Mouse (Mus musculus) gastrocnemius, postnatal 36 days (tissue): ENCODE measurements at regions not wholly inside any gene's neighbourhood (a gene's known extent, or its start where the extent isn't known, plus 50 kb on each side); places are given as distances from the start of the nearest gene placed in this dataset.

ENCODE experiments used
- DNase-seq, 2 experiments: peaks; one replicate each; pipeline ENCODE4 v3.0.0; 2022
- intact Hi-C: fragments of 180-260 bp; cut with DNase I; formaldehyde crosslinking; loops from one replicate; pipeline ENCODE4 v1.15.1; 2025

DNA sequence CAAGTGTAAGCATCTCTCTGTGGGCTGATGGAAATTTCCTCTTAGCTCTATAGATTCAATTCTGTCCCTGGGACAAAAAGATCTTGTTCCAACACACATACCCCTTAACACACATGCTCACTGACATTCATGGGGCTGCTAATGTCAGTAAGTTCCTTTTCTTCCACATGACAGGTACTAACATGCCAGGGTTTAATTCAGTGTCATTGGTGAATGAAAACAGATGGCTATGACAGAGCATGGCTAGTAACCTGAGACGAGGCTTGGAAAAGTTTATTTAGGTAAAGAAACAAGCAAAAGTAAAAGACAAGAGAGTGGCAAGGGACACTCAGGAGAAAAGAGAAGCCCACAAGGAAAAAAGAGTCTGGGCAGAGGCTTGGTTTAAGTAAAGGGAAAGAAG lies 74.5 kb upstream of the Cd93 start:
- no peak for DNase-seq
- intact Hi-C loops, result no loop called here

DNA sequence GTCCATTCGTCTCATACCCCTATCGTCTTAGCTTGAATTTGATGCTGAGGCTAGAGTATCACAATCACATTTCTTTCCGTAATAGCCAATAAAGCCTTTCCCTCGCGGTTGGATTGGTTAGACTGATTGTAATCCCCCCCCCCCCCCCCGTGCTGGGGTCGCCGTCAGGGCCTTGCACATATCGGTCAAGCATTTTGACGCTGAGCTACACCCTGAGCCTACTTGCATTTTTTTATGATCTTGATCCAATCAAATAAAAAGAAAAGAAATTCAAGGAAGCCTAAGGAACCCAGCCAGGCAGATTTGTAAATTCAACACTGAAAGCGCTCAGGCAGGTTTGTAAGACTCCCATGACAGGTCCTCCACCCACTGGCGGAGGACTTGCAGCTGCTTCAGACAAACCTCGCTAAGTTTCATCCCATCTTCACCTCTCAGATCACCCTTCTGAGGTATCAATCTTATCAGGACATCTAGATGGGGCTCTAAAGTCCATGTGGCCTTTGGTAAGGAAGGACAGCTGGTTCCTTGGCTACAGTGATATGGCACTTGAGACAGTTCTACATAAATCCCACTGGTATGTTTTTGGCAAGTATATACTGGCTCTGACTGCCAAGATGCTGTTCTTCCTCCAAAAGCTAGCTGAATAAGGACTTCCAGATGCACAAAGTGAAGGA lies 66.8 kb upstream of the Cd93 start:
- DNase-seq, result peak in 1 of 2 experiments; percentile 24
- intact Hi-C loops, result no loop called here

DNA sequence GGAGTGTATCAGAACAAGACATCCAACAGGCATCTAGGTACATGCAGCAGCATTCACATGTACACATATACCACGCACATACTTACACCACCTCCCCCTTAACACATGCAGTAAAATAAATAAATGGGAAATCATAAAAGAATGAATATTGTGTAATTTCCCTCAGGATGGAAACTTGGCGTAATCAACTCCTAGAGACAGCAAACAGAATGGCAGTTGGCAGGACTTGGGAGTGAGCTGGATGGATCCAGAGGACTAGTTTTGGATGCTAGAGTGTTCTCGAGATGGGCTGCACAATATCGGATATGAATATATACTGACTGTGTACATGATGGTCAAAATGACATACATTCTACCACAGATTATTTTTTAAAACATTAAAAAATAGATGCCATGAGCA lies 66.0 kb upstream of the Cd93 start:
- intact Hi-C loops, result loop anchor here (5.0 kb wide), 1 partner anchor 82 kb away; no protein-coding TSS in a partner anchor
- DNase-seq, result peak in 1 of 2 experiments; percentile 19

DNA sequence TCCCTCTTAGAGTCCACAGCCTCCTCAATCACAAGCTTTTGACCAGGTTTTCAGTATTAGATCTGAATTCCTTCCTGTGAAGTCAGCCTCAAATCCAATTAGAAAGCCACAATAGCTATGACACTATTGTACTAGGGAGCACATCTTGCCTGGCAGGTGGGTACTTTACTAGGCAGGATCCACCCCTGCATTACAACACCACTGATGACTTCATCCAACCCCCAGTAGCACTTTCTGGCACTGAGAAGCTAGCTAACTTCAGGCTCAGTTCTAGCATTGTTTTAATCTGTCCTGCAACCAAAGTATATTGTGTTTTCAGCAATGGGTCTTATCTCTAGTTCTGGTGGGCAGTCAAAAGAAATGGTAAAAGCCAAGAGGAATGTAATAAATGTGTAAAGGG lies 64.2 kb upstream of the Cd93 start:
- no peak for DNase-seq
- intact Hi-C loops, result loop anchor here (5.0 kb wide), 1 partner anchor 80 kb away; no protein-coding TSS in a partner anchor

DNA sequence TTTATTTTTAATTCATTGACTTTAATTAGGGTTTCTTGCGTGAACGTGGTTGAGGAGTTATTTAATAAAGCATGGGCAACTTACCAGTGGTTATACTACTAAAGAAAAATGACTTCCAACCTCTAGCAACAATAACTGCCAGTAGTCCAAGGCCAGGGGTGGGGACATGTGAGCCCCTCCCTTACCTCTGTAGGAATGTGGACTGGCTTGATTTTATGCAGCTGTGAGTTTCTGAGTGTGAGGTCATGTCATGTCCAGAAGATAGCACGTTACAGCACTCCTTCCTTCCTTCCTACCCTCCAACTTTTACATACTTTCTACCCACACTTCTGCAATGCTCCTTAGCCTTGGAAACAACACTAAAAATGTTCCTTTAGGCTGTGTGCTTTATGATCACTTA lies 63.6 kb upstream of the Cd93 start:
- intact Hi-C loops, result loop anchor here (5.0 kb wide), 1 partner anchor 80 kb away; no protein-coding TSS in a partner anchor
- DNase-seq, result no peak

DNA sequence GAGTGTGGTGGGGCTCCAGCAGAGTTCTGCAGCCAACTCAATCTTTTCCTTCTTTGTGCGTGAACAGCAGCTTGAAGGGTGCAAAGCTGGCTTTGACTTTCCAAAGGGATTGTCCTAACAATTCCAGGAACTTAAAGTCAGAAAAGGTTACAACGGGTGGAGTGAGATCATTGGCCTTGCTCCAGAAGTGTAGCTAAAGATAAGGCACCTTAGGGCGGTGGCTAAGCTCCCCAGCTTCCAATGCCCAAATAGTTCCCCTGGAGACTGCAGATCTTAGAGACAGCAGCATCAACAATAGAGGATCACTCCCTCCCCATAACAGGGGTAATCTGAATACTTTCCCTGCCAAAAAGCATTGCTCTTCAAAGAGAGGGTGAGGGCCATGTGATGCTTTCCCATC lies 62.3 kb upstream of the Cd93 start:
- intact Hi-C loops, result loop anchor here (5.0 kb wide), 1 partner anchor 78 kb away; no protein-coding TSS in a partner anchor
- DNase-seq, result no peak

DNA sequence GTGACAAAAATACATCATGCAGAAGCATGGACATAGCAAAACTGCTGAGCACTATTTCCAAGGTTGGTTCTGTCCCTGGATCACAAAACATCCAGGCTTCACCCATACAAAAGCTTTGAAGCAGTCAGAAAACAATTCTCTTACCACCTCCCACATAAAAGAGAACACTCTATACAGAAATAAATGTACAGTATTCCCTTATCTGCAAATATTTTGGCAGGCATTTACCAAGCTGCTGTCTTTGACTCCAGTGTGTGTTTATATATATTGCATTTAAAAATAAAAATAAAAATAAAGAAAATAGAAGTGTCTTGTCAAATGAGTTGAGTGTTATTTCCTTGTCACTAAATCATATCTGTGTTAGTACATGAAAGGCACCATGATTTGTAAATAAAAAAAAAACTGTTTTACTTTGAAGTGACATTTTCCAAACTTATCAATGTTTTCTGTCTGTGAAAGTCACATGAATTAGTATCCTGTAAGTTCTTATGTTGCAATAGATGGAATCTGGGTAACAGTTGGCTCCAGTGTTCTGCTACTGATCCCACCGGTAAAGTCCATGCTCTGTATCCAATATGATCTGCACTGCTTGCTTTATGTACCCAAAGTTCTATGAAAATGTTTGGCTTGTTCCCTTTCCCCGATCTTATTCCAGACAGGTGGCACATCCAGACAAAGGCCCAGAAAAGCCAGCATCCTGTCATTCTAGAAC lies 59.9 kb upstream of the Cd93 start:
- intact Hi-C loops, result no loop called here
- DNase-seq, result no peak

DNA sequence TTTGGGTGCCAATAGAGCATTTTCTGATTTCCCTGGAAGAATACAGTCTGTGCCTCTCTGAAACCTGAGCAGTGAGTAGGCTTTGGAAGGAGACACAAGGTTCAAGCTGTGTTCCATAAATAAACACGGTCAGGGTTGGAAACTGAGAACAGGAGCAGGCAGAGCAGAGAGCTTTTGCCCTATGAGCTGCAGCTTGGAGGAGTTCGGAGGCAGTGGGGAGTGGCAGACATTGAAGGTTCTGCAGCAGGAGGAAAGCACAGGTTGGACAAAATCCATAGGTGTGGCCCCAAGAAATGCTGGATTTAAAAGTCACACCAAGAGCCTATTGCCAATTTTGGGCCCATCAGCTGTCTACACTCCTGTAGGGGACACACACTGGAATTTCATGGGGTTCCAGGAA lies 59.0 kb upstream of the Cd93 start:
- no peak for DNase-seq
- intact Hi-C loops, result no loop called here

DNA sequence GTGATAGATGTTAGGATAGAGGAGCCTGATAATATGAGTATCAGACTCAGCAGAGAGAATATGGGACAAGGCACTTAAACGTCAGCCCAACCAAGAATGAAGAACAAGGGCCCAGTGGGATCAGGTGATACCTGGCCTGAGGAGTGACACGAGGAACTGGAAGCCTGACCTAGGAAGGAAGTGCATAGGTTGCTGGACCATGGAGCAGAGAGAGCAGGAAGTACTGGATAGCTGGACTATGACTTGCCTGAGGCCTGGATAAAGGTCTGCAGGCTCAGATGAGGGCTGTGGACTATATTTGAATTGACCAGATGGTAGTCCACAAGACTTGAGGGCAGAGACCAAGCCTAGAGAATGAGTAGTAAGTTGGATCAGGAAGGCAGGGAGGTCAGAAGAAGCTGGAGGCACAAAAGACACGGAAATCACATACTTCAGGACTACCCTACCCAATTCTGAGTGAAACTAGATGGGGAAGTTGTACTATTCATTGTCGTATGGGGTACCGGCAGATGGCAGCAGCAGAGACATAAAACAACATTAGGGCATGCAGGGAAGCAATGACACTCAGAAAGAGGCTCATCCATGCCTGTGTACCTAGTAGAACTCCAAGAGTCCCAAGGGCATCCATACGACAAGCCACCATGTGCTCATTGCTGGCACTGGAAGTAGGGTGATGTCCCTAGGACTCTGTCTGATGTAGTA lies 57.0 kb upstream of the Cd93 start:
- intact Hi-C loops, result no loop called here

DNA sequence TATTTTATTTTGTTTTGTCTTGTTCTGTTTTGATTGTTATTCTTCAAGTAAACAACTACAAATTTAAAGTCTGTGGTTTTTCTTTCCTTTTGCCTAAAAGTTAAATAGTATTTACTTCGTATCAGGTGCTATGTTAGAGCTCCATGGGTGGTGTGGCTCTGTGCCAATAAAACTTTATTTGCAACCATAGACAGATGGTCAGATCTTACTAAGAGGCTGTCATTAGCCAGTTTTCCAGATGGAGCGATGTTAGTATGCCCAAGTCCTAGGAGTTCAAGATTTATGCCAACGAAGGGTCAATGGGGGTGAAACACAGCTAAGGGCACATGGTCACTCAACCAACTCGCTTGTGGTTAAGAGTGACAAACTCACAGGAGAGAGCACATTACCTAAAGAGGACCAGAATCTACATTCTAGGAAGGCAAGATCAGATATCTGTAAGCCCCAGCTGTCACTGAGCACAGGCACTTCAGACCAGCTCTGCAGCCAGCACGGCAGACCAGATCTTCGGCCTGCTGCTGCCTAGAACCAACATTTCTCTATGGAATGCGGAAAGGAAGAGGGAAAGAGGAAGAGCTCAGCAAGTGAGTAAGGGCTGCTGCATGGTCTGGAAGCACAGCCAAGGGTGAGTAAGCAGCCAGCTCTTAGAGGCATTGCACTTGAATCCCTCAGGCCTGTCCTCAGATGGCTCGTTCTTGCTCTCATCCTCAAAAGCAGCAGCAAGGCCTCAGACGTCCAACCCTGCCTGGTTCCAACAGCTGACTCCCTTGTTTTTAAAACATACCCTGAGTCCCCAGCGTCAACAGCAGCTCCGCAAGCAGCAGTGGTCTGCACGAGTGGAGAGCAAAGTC lies 54.3 kb upstream of the Cd93 start:
- intact Hi-C loops, result no loop called here
- DNase-seq, result peak in 1 of 2 experiments; percentile 17

More for the DNA sequence above, 57.0 kb upstream of the Cd93 start:
- DNase-seq, result no peak

DNA sequence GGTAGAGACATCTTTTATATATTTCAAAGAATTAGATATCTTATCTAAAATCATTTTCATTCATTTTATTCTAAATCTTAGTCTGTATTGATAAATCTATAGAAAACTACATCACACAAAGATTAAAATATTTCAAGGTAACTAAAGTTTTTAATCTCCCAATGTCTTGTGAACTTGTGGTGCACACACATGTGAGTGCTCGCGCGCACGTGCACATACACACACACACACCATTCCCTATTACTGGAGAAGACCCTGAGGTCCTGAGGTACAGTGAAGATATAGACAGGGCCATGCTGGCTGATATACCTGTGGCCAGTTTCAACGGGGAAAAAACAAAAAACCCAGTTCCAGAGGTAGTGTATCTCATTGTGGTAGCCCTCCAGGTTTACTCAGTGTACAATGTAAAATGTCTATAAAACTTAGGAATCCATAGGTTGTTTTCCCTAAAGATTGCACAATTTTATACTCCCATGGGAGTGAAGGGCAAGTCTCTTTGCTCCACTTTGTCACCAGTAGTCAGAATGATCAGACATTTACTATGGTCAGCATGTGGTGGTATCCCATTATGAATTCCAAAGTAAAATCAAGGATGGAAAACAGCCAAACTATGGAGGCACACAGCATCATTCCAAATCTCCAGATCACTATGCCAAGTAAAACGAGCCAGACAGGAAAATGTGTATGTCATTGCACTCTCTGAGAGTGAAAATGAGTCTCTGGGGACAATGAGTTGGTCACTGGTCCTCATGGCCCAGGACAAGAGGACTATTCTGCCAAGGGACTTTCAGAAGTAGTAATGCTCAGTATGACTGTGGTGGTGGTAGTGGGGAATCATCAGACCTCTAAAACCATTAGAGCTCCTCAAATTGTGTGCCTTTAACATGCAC lies 53.0 kb upstream of the Cd93 start:
- no peak for DNase-seq
- intact Hi-C loops, result no loop called here

DNA sequence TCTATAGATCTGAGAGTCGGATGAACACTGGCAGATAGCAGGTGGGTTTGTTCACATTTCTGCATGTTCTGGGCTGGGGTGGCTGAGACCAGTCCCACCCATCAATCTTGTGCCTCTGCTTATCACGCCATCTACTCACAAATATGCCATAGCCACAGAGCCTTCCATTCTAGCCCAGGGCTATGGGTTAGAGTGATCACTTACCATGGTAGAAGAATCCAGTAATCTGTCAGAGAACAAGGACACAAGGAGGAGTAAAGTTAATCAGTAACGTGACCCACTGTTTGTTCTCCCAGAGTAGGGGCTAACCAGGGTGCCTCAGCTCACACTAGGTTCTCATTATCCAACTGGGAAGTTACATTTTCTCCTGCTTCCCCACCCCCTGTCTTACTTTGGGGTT lies 52.1 kb upstream of the Cd93 start:
- intact Hi-C loops, result no loop called here
- DNase-seq, result no peak

DNA sequence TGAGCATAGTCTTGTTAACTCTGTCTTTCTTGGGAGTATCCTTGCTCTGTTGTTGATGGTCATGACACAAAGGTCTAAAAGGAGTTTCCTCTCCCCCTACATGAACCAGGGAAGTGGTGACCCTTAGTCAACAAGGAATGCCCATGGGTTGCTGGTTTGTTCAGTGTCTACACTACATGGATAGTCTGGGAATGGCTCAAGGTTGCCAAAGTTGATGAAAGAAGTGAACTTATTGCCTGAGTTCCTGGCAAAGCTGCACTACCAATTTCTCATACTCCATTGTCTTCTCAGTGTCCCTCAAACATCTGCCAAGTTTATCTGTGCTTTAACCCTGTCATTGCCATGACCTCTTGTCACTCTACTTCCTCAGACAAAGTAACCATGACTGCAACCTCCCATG lies 49.9 kb upstream of the Cd93 start:
- DNase-seq, result no peak
- intact Hi-C loops, result no loop called here
